Mouse (Mus musculus) MEL (cell line): ENCODE measurements at regions not wholly inside any gene's neighbourhood (a gene's known extent, or its start where the extent isn't known, plus 50 kb on each side); places are given as distances from the start of the nearest gene placed in this dataset.

Experiments
- DNase-seq: peaks from one replicate; pipeline ENCODE4 v3.0.0; 2011; ENCODE audit warnings: low read depth, low spot score
- H3K27ac ChIP-seq: 2 replicates; pipeline ENCODE4 v1.5.1; 2012; ENCODE audit warnings: low read depth, mild to moderate bottlenecking, control low read depth, low read length, moderate library complexity; ENCODE audit not compliant: control insufficient read depth
- H3K27me3 ChIP-seq, 2 experiments: fragments of 150-350 bp in 1 of 2; sonication (generic) in 1 of 2; 2 replicates each; pipeline ENCODE4 v1.6.1; 2012; ENCODE audit warnings: low read length in 2 of 2, mild to moderate bottlenecking in 2 of 2, improper control_type of control experiment in 1 of 2, moderate library complexity in 1 of 2; ENCODE audit not compliant: insufficient read depth in 2 of 2, control insufficient read depth in 1 of 2
- H3K36me3 ChIP-seq, 2 experiments: 2 replicates each; pipeline ENCODE4 v1.6.1; 2012 to 2014; ENCODE audit warnings: low read length in 2 of 2, improper control_type of control experiment in 1 of 2, inconsistent platforms in 1 of 2, mild to moderate bottlenecking in 1 of 2; ENCODE audit not compliant: insufficient read depth in 2 of 2, control insufficient read depth in 1 of 2
- H3K4me1 ChIP-seq, 2 experiments: fragments of 150-350 bp in 1 of 2; sonication (generic) in 1 of 2; 2 replicates each; pipeline ENCODE4 v1.6.1; 2012; ENCODE audit warnings: low read length in 2 of 2, improper control_type of control experiment in 1 of 2, mild to moderate bottlenecking in 1 of 2; ENCODE audit not compliant: insufficient read depth in 2 of 2, control insufficient read depth in 1 of 2
- H3K4me3 ChIP-seq, 2 experiments: fragments of 150-350 bp in 1 of 2; sonication (generic) in 1 of 2; 2 replicates each; pipeline ENCODE4 v1.5.1; 2012; ENCODE audit warnings: low read depth in 2 of 2, low read length in 2 of 2, mild to moderate bottlenecking in 2 of 2, moderate library complexity in 2 of 2, control low read depth in 1 of 2, improper control_type of control experiment in 1 of 2; ENCODE audit not compliant: control insufficient read depth in 1 of 2, insufficient read depth in 1 of 2
- H3K79me2 ChIP-seq: 2 replicates; pipeline ENCODE4 v1.6.1; 2012; ENCODE audit warnings: mild to moderate bottlenecking, low read length, moderate library complexity; ENCODE audit not compliant: control insufficient read depth, poor library complexity, insufficient read depth
- H3K9ac ChIP-seq: 2 replicates; pipeline ENCODE4 v1.6.1; 2012; ENCODE audit warnings: low read depth, mild to moderate bottlenecking, control low read depth, low read length, moderate library complexity; ENCODE audit not compliant: control insufficient read depth, poor library complexity, severe bottlenecking
- H3K9me3 ChIP-seq: fragments of 150-350 bp; sonication (generic); replicated peaks from 2 replicates; pipeline ENCODE4 v1.6.1; 2012; ENCODE audit warnings: mild to moderate bottlenecking, low read length, improper control_type of control experiment, moderate library complexity; ENCODE audit not compliant: insufficient read depth
- BHLHE40 ChIP-seq: IDR thresholded peaks from 2 replicates; pipeline ENCODE4 v1.6.1; 2012; ENCODE audit warnings: low read depth, mild to moderate bottlenecking, inconsistent platforms, low read length, improper control_type of control experiment, borderline replicate concordance
- CHD1 ChIP-seq: IDR thresholded peaks from 2 replicates; pipeline ENCODE4 v1.6.1; 2012; ENCODE audit warnings: low read depth, mild to moderate bottlenecking, inconsistent platforms, low read length, improper control_type of control experiment
- CHD2 ChIP-seq: IDR thresholded peaks from 2 replicates; pipeline ENCODE4 v1.6.1; 2011; ENCODE audit warnings: low read length, improper control_type of control experiment
- E2F4 ChIP-seq: IDR thresholded peaks from 2 replicates; pipeline ENCODE4 v1.6.1; 2011; ENCODE audit warnings: low read depth, low read length, improper control_type of control experiment, borderline replicate concordance
- ELF1 ChIP-seq: IDR thresholded peaks from 2 replicates; pipeline ENCODE4 v1.6.1; 2014; ENCODE audit warnings: low read depth, mild to moderate bottlenecking, inconsistent platforms, low read length, improper control_type of control experiment, moderate library complexity
- EP300 ChIP-seq, 2 experiments: IDR thresholded peaks; 2 replicates each; pipeline ENCODE4 v1.6.1; 2011; ENCODE audit warnings: improper control_type of control experiment in 2 of 2, low read length in 2 of 2, low read depth in 1 of 2, mild to moderate bottlenecking in 1 of 2
- ETS1 ChIP-seq: IDR thresholded peaks from 2 replicates; pipeline ENCODE4 v1.6.1; 2012; ENCODE audit warnings: low read depth, mild to moderate bottlenecking, inconsistent platforms, low read length, improper control_type of control experiment, moderate library complexity
- GATA1 ChIP-seq: IDR thresholded peaks from 2 replicates; pipeline ENCODE4 v1.6.1; 2011; ENCODE audit warnings: low read depth, low read length, improper control_type of control experiment
- HCFC1 ChIP-seq: IDR thresholded peaks from 2 replicates; pipeline ENCODE4 v1.6.1; 2012; ENCODE audit warnings: low read depth, mild to moderate bottlenecking, inconsistent platforms, low read length, improper control_type of control experiment, moderate library complexity
- KAT2A ChIP-seq: conservative IDR thresholded peaks from 2 replicates; pipeline ENCODE4 v1.6.1; 2012; ENCODE audit warnings: low read depth, low read length, improper control_type of control experiment, inconsistent platforms
- MAFK ChIP-seq: IDR thresholded peaks from 2 replicates; pipeline ENCODE4 v1.6.1; 2011; ENCODE audit warnings: low read depth, mild to moderate bottlenecking, low read length, improper control_type of control experiment, borderline replicate concordance
- MAX ChIP-seq: IDR thresholded peaks from 2 replicates; pipeline ENCODE4 v1.6.1; 2011; ENCODE audit warnings: low read length, improper control_type of control experiment
- MAZ ChIP-seq: IDR thresholded peaks from 2 replicates; pipeline ENCODE4 v1.6.1; 2012; ENCODE audit warnings: low read depth, mild to moderate bottlenecking, inconsistent platforms, low read length, improper control_type of control experiment
- MEF2A ChIP-seq: IDR thresholded peaks from 2 replicates; pipeline ENCODE4 v1.6.1; 2014; ENCODE audit warnings: low read depth, mild to moderate bottlenecking, inconsistent platforms, low read length, improper control_type of control experiment; ENCODE audit not compliant: poor library complexity, insufficient replicate concordance, severe bottlenecking; ENCODE audit errors: extremely low read depth
- MXI1 ChIP-seq: IDR thresholded peaks from 2 replicates; pipeline ENCODE4 v1.6.1; 2011; ENCODE audit warnings: mild to moderate bottlenecking, low read depth, low read length, improper control_type of control experiment
- MYC ChIP-seq: IDR thresholded peaks from 2 replicates; pipeline ENCODE4 v1.6.1; 2011; ENCODE audit warnings: low read depth, mild to moderate bottlenecking, low read length, improper control_type of control experiment, moderate library complexity
- NELFE ChIP-seq: IDR thresholded peaks from 2 replicates; pipeline ENCODE4 v1.6.1; 2011; ENCODE audit warnings: low read depth, low read length, improper control_type of control experiment
- NRF1 ChIP-seq: IDR thresholded peaks from 2 replicates; pipeline ENCODE4 v1.6.1; 2014; ENCODE audit warnings: low read depth, mild to moderate bottlenecking, inconsistent platforms, low read length, improper control_type of control experiment, moderate library complexity; ENCODE audit not compliant: poor library complexity, insufficient read depth, severe bottlenecking
- RCOR1 ChIP-seq: IDR thresholded peaks from 2 replicates; pipeline ENCODE4 v1.6.1; 2012; ENCODE audit warnings: low read depth, mild to moderate bottlenecking, inconsistent platforms, low read length, improper control_type of control experiment
- SMC3 ChIP-seq: IDR thresholded peaks from 2 replicates; pipeline ENCODE4 v1.6.1; 2011; ENCODE audit warnings: low read depth, low read length, improper control_type of control experiment
- TBP ChIP-seq: IDR thresholded peaks from 2 replicates; pipeline ENCODE4 v1.8.0; 2011; ENCODE audit warnings: low read depth, low read length, improper control_type of control experiment
- TCF12 ChIP-seq: IDR thresholded peaks from 2 replicates; pipeline ENCODE4 v1.6.1; 2014; ENCODE audit warnings: low read depth, mild to moderate bottlenecking, inconsistent platforms, low read length, improper control_type of control experiment, moderate library complexity
- UBTF ChIP-seq: IDR thresholded peaks from 2 replicates; pipeline ENCODE4 v1.6.1; 2012; ENCODE audit warnings: low read depth, mild to moderate bottlenecking, inconsistent platforms, low read length, improper control_type of control experiment, moderate library complexity, borderline replicate concordance; ENCODE audit not compliant: insufficient read depth
- USF1 ChIP-seq: IDR thresholded peaks from 2 replicates; pipeline ENCODE4 v1.6.1; 2014; ENCODE audit warnings: low read depth, mild to moderate bottlenecking, inconsistent platforms, low read length, improper control_type of control experiment, moderate library complexity
- USF2 ChIP-seq, 2 experiments: IDR thresholded peaks; 2 replicates each; pipeline ENCODE4 v1.6.1; 2011 to 2012; ENCODE audit warnings: improper control_type of control experiment in 2 of 2, low read length in 2 of 2, borderline replicate concordance in 1 of 2, inconsistent platforms in 1 of 2, low read depth in 1 of 2, mild to moderate bottlenecking in 1 of 2; ENCODE audit not compliant: insufficient read depth in 1 of 2
- ZC3H11A ChIP-seq: IDR thresholded peaks from 2 replicates; pipeline ENCODE4 v1.6.1; 2012; ENCODE audit warnings: low read depth, mild to moderate bottlenecking, inconsistent platforms, low read length, improper control_type of control experiment
- ZKSCAN1 ChIP-seq: IDR thresholded peaks from 2 replicates; pipeline ENCODE4 v1.6.1; 2012; ENCODE audit warnings: low read depth, mild to moderate bottlenecking, inconsistent platforms, low read length, improper control_type of control experiment, moderate library complexity
- ZNF384 ChIP-seq: IDR thresholded peaks from 2 replicates; pipeline ENCODE4 v1.6.1; 2012; ENCODE audit warnings: low read depth, mild to moderate bottlenecking, inconsistent platforms, low read length, improper control_type of control experiment

GRCm38 (mm10) chr2:128428651-128429633 lies 162.1 kb upstream of the Spdye4c start (continued):
- TF ChIP-seq MEF2A (no peak), ETS1 (peak; percentile 87), GATA1 (peak; percentile 33; the same call in 1 of the 2 replicates), CHD2 (no peak), UBTF (0 out of 2 replicates have a peak, but pooled peaks have one; percentile 55), USF2 (IDR thresholded peaks at IDR 0.05; ENCODE audit: borderline replicate concordance in 1 of 2, insufficient read depth in 1 of 2, low read depth in 1 of 2, low read length in 2 of 2) (no peak)

GRCm38 (mm10) chr2:128429786-128430185 lies 161.2 kb upstream of the Spdye4c start:
- DNase-seq: peak; percentile 80
- no peaks in the 10 kb centered on the region for H3K27me3 ChIP-seq
- peaks cover 3 to 31% of the 10 kb centered on the region in 2 experiments; a peak in 3 of 4 replicates for H3K4me1 ChIP-seq
- peaks cover 0 to 22% of the 10 kb centered on the region in 2 experiments; a peak in 2 of 4 replicates for H3K36me3 ChIP-seq
- H3K27ac ChIP-seq: peak overlapping the region; percentile 93
- TF ChIP-seq MXI1 (no peak), UBTF (no peak), ZKSCAN1 (no peak), MAZ (no peak), SMC3 (no peak), MAX (no peak), USF1 (no peak), RCOR1 (peak; percentile 54; the same call in 1 of the 2 replicates), ETS1 (peak; percentile 19; the same call in 1 of the 2 replicates), TBP (peak; percentile 11; the same call in 1 of the 2 replicates), MYC (no peak), MAFK (no peak), NELFE (no peak), TCF12 (no peak), E2F4 (no peak), KAT2A (no peak), BHLHE40 (no peak), CHD1 (no peak), NRF1 (no peak), MEF2A (no peak), CHD2 (no peak), ZNF384 (peak; percentile 83), ELF1 (no peak), GATA1 (no peak), EP300 (IDR thresholded peaks at IDR 0.05; ENCODE audit: low read depth in 1 of 2, low read length in 2 of 2) (0 out of 4 replicates have a peak, but pooled peaks of 1 of the 2 experiments have one; percentile 8), ZC3H11A (no peak), HCFC1 (no peak)
- peak overlapping the region; percentile 80 for H3K9ac ChIP-seq
- H3K9me3 ChIP-seq: no peaks in the 10 kb centered on the region
- peaks cover 15% of the 10 kb centered on the region for H3K79me2 ChIP-seq
- H3K4me3 ChIP-seq: peak overlapping the region; percentile 78 to 79; a peak in 3 of 4 replicates
